Mouse (Mus musculus): ENCODE results near the gene Esrrg.

DNA sequence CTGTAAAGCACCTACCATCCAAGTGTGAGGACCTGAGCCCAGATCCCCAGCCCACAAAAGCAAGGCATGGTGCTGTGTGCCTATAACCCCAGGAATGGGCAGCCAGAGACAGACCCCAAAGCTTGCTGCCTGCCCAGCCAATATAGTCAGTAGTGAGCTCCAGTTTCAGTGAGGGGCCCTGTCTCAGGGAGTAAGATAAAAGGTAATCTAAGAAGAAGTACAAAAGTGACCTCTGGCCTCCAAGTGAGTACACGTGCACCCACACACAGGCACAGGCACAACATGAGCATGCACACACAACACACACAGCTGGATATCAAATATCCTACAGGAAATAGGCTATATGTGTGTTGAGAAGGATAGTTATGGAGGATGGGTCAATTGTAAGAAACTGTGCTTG, 286.9 kb downstream of the Esrrg start:
- TF ChIP-seq ELF1 (IDR thresholded peaks at IDR 0.05; ENCODE audit: low read depth, low read length) (no peak), CTCF (IDR thresholded peaks at IDR 0.05 in 2 of 3, conservative IDR thresholded peaks at IDR 0.05 in 1 of 3; ENCODE audit: control insufficient read depth in 1 of 3, insufficient read depth in 1 of 3, low read depth in 2 of 3, low read length in 3 of 3, poor library complexity in 1 of 3, severe bottlenecking in 1 of 3) (no peak), TAL1 (IDR thresholded peaks at IDR 0.05; ENCODE audit: low read length) (no peak), ZMIZ1 (IDR thresholded peaks at IDR 0.05; ENCODE audit: low read depth, low read length) (no peak), SMC3 (IDR thresholded peaks at IDR 0.05; ENCODE audit: low read depth, low read length) (no peak), CHD2 (IDR thresholded peaks at IDR 0.05; ENCODE audit: low read length) (no peak), GATA1 (IDR thresholded peaks at IDR 0.05; ENCODE audit: low read depth, low read length) (no peak)
